Mouse (Mus musculus) right cerebral cortex, postnatal 4 days (tissue): Measurements from ENCODE around the gene Prickle1.

ENCODE experiments used
- DNase-seq: peaks from one replicate; pipeline ENCODE4 v3.0.0-alpha.2; 2022

The Prickle1 gene

DNA sequence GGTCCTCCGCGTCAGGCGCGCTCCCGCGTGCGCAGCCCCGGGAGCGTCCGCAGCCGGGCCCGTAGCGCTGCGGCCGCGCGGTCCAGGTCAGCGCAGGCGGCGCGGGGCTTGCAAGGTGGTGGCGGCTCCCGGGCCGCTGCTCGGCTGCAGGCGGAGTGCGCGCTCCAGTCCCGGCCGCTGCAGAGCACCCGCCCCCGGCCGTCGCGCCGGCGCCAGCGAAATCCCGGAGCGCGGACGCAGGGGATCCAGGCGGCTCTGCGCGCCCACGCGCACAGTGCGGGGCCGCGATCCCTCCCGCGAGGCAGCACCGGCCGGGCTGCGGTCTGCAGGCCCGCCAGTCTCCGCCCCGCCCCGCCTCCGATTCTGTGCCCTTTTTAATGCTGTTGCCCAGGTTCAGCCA lies at the start of gene Prickle1:
Gene Prickle1, minus strand, starts transcription at position 146 of the 400 bp plus-strand sequence.
- peak; percentile 85 for DNase-seq

DNA sequence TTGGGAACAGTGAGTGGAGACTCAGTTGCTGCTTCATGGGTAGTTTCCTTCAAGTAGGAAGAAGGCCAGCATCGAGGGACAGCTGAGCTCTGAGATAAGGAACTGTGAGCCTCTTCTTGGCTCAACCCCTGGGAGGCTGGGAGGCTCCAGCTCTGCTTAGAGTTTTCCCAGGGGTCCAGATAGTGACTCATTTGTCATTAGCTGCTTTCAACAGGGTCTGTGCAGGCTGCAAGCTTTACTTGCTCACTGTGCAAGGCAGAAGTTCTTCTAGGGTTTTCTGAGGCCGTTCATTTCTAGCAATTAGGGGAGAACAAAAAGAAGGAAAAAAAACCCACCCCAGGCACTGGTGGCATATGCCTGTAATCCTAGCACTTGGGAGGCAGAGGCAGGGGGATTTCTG lies 44.5 kb upstream of the Prickle1 start:
- DNase-seq: no peak

DNA sequence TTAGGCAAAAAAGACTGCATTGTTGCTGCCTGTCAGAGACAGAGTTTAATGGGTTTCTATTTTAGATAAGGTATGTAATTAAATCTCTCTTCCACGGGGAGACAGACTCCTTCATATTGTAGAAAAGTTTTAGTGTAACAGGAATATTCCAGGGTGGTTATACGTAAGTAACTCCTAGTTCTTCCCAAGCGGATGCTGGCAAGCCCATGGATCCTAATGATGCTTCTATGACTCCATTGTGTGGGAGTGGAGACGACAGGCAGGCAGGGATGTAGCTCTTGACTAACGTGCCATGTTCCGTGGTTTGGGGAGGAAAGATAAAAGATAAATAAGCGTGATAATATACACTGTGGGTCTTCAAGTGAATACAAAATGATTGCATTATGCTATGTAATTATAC lies 41.3 kb upstream of the Prickle1 start:
- no peak for DNase-seq

DNA sequence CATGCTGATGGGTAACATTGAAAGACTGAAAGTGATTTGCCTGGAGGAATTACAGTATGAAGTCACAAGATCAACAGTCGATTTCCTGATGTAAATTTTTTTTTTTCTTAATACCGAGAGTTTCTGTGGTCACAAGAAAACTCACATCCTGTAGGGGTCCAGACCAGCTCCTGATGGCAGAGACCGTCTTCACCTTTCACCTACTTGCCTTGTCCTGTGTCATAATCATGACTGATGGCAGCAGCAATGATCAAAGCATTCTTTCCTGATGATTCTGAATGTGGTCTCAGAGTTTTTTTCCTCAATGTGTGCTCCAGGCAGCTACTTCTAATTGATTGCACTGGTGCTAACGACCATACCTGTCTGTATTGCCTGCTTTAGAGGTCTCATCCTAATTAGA lies 39.9 kb upstream of the Prickle1 start:
- no peak for DNase-seq

DNA sequence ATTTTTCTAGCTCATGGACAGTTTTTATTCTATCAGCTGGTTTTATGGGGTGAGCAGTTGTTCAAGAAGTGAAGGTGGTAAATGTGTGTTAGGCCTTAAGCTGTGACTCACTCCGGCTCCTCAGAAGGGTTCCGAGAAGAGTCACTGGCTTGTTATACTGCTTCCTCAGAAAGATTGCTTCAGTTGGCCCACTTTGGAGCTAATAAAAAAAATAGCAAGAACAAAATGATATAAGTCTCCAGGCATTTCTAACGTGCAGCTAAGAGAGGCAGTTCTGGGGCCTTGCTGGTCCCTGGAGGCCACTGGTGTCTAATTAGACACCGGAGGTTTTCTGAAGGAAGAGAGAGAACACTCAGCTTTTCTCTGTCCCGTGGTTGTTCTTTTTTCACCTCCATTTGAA lies 38.8 kb upstream of the Prickle1 start:
- no peak for DNase-seq

DNA sequence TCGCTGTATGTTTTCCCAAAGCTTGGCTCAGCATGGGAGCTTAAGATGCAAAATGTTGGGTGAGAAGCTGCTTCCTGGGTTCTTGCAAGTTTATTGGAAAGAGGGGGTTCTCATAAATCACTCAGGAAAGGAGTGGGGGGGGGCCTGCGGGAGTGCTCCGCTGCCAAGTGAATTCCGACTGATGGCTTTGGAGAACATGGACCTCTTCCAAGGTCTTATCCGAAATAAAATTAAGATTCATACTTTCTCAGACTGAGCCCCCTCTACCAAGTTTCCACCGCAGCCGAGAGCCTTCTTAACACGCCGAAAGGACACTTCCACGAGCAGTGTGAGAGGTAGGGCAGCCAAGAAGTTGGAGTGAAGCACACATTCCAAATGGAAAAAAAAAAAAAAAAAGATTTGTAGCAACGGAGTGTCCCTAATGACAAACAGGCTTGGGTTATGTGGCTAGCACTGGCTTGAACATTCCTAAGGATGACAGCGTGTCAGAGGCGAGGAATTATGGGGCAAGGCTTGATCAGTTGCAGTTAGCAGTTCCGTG lies 34.4 kb upstream of the Prickle1 start:
- no peak for DNase-seq

DNA sequence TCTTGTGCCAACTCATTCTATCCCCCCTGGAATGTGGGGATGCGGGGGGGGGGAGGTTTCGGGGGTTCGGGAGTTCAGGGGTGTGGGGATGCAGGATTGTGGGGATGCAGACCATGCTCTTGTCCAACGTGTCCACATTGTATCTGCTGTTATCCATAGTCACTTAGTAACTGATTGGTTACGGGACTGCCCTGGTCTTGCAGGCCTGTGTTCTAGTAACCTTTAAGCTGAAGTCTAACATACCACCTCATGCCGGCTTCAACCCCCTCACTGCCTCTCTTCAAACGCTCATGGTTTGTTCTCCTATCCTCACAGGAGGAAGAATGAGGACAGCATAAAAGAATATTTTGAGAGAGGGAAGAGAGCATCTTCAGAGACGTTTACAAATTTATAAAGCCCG lies 33.5 kb upstream of the Prickle1 start:
- no peak for DNase-seq

DNA sequence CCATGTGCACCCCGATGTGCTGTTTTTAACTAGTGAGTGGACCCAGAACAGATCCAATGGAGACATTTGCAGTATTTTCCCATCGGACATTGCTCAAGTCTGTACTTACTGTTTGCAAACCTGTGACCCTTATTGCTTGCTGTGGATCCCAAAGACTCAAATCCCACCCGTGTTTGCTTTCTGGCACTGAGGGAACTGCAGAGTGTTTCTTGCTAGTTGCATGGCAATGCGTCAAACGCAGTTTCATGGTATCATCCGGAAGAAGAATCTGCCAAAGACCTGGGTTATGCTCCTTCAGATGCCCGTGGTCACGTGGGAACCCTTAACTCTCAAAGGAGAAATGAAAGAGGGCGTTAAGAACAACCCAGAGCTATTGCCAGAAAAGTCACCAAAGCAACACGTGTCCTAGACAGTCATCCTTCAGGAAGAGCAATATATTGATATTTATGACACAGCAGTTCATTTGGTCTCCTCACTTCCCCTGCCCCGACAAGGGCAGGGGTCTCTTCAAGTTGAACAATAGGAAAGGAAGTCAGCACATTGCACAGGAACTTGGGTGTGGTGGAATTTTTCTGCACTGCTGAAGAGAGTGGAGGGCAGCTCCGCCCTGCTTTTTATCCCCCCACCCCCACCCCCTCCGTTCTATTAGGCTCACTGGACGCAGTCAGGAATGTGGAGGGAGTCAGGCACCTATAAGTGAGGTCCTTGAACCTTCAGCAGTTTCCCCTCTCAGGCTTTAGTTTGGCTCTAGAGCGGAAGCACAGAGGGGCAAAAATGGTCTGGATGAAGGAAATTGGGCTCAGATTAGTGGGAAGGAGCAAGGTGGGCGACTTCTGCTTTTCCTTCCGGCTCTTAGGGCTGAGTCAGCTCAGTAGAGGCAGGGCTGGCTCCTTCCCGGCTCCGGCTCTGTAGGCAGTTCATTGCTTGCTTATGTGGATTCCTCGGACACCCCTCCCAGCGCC lies 32.4 kb upstream of the Prickle1 start:
- no peak for DNase-seq

DNA sequence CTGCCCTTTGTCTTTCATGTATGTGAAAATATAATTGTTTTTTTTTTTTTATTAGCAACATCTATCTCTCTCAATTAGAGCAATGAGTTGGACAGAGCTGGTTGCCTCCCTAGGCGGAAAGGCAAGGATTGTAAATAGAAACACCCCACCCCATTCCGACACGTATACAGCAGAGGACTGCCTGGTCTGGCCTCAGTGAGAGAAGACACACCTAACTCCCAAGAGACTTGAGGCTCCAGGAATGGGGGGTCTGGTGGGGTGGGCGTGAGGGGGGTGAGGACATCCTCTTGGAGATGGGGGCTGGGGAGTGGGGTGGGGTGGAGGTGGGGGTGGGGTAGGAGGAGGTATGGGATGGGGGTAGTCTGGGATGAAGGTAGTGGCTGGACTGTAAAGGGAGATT lies 23.9 kb upstream of the Prickle1 start:
- no peak for DNase-seq

DNA sequence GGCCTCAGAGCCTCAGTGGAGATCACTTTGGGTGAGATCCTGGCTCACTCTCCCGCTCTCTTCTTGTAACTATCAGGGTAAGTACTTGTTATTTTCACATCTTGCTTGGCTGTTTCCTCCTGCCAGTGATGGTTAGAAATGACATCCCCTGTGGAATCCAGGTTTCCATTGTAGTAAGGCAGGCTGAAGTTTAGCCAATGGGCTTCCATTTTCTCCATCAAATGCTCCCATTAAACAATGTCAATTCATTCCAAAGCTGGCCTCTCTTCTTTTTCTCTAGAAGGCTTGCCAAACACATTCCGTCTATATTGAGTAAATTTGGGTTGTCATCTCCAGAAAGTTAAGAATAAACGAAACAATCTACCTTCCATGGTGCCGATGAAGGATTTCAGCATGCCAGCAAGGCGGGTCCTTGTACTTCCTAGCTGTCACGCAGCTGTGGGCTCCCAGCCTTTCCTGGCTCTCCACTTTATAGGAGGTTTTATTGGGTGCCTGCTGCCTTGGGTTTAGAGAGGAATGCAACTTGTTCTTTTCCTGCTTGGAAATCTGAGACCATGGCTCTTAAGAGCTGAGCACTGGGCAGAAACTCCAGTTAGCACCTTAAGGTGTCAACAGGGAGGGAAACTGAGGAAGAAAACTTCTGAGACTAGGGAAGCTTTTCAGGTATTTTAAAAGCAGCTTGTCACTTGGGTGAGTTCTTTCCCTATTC lies 22.9 kb upstream of the Prickle1 start:
- no peak for DNase-seq

DNA sequence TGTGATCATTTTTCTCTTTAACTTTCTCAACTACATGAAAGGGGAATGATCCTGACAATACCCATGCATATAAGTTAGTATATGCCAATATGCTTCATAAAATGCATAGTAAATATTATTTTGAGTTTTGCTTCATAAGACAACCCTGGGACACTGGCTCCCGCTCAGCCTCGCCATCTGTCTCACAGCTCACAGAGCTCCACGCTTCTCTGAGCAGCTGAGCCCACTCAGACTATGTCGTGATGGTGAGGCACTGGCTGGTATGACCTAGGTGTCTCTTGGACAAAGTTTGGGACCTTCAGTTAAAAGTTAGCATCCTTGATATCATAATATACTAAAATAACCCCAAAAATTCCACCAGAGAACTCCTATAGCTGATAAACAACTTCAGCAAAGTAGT lies 20.6 kb upstream of the Prickle1 start:
- no peak for DNase-seq

DNA sequence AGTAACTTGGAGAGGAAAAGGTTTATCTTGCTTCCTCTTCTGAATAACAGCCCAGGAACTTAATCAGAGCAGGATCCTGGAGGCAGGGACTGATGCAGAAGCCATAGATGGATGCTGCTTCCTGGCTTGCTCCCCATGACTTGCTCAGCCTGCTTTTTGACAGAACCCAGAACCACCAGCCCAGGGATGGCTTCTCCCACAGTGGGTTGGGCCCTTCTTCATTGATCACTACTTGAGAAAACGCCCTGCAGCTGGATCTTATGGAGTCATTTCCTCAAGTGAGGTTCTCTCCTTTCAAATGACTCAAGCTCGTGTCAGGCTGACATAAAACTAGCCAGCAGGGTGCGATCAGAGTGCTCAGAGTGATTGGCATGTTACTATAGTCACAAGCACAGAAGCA lies 19.3 kb upstream of the Prickle1 start:
- DNase-seq: no peak

DNA sequence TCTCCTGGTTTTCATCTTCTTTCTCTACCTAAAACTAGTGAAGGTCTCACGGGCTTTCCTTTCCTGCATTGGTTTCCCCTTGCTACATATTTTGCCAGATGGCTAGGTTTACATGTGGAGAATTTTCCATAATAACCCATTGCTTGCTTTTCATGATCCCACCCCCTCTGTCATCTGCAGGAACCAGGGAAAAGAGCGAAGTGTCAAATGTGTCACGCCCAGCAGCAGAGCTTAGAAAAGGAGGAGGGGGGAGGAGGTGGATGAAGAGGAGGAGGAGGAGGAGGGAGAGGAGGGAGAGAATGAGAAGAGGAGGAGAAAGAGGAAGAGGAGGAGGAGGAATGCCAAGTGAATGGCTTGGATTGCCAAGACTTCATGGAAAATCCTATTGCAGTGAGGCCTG lies 17.9 kb upstream of the Prickle1 start:
- DNase-seq: no peak

DNA sequence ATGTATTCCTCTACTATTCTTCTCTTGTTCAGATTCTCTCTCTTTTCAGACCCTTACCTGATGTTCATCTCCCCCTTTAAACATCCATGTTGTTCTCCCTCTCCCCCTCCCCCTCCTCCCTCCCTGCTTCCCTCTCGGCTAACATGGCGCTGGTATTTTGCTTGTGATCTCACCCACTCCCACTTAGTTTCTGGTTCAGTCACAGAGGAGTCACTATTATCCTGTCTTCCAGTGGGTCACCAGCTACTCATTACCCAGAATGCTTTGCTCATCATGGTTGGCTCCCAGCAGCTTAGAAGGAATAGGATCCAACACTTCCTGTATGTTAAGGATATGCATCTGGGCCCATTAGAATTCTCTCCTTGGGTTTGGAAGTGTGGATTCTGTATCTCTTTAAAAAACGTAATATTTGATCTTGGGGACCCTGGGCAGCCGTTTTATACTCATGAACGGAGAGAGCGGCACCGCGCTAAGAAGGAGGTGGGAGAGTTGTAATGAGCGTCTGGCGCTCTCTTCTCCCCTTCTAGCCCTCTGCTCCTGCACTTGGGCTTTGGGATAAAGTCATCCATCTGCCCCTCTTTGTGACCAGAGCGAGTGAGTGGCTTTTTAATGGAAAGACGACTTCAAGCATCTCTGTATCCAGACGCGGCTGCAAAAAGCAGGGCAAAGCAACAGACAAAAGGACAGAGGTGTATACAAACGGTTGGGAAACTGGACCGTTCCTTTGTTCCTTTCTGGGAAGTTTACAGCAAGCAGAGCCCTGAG lies 16.0 kb upstream of the Prickle1 start:
- no peak for DNase-seq

DNA sequence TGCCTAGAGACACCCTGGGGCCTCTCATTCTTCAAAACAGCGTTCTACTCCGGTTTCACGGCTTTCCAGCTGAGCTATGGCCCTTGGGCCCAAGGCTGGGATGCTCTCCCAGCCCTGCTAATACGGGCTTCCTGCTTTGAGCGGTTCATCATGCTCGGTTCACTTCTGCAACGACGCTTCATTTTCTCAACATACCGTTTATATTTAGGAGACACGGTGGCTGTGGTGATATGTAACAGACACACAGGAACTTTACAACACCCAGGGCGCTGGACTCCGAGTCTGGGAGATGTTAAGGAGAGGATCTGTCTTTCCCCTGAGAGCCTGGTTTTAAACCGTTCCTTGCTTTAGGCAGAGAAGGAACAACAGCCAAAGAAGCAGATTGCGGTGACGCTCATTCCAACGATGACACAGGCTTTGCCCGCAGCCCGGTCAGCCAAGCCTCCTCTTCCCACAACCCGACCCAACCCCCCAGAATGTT lies 15.1 kb upstream of the Prickle1 start:
- DNase-seq: no peak

DNA sequence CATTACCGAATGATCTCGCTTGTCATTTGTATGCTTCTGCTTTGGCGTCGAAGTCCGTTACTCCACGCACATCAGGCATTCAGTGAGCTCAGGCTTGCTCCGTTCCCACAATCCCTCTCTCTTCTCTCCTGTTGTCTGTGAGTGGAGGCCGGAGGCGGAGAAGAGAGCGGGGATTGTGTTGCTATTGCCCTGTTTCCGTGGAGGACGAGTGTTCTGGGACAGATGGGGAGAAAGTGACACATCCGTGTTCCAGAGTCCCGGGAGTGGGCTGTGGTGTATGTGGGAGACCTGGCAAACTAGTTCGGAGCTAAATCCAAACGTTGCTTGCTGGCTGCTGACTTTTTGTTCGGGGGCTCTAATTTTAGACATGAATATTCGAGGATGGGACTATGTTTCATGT lies 14.6 kb upstream of the Prickle1 start:
- DNase-seq: no peak

DNA sequence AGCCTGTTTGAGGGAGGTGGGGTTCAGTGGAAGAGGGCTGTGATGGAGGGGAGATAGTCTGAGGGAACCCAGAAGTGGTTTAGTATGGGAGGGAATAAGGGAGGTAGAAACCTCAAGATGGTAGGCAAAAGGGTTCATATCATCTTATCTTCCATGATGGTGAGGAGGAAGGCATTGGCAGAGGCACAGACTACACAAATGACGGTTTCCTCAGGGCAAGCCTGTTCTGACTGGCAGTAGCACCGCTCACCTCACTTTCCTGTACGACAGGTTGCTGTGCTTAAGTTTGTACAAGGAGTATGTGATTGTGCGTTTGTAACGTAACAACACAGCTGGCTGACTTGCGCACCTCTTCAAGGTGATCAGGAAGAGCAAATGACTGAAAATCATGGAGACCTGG lies 7.2 kb upstream of the Prickle1 start:
- no peak for DNase-seq

DNA sequence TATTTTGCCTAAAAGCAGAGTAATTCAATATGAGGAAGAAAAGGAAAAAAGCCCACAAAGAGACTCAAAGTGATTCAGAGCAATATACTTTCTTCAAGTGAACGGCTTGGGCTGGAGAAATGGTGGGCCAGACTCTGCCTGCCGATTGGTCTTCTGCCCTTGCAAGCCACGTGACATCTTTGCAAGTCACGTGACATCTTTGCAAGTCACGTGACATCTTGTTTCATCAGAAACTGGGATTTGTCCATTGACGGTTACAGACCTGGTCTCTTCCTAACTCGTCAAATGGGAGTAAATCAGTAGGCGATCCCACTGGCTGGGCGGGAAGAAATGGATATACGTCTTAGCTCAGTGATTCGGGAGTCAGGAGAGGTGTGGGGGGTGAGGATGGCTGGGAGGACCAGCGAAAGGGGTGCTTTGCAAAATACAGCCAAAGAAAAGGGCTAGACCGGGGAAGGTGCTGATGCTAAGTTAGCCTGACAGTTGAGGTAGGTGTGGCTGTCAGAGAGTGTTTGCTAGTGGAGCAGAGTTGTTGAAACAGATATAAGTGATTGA lies 5.8 kb upstream of the Prickle1 start:
- DNase-seq: no peak

DNA sequence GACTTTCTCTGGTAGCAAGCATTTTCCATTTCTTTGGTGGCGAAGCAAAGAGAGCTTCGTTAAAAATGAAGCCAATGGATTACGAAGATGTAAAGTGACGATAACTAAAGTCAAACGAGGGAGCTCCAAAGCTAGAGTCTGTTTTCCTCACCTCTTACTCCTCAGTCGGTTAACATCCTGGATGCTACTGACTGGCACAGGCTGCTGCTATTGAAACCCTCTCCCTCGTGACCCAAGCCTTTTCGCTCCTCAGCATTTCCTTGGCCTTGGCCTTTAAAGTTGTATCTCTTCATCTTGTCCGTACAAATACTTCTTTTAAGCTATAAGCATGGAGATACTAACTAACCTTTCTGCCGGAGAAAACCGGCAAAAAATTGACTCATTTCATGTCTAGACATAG lies 1.3 kb upstream of the Prickle1 start:
- no peak for DNase-seq

DNA sequence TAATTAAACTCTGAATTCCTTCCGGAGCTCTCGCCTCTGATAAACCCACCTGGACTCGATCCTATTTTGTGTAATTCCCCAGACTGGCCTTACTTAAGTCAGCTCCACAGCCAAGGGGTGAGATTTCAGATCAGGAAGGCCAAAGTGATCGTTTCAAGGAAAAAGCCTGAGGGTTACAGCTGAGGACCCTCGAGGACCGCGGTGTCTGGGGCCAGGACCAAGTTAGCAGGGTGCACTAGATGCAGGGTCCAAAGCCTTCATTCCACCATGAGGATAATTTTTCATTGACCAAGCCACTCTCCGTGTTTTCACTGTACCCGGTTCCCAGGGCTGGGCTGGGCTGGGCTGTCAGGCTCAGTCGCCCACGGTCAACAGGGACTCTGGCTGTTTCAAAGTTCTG lies 594 bp upstream of the Prickle1 start:
- DNase-seq: peak; percentile 53

DNA sequence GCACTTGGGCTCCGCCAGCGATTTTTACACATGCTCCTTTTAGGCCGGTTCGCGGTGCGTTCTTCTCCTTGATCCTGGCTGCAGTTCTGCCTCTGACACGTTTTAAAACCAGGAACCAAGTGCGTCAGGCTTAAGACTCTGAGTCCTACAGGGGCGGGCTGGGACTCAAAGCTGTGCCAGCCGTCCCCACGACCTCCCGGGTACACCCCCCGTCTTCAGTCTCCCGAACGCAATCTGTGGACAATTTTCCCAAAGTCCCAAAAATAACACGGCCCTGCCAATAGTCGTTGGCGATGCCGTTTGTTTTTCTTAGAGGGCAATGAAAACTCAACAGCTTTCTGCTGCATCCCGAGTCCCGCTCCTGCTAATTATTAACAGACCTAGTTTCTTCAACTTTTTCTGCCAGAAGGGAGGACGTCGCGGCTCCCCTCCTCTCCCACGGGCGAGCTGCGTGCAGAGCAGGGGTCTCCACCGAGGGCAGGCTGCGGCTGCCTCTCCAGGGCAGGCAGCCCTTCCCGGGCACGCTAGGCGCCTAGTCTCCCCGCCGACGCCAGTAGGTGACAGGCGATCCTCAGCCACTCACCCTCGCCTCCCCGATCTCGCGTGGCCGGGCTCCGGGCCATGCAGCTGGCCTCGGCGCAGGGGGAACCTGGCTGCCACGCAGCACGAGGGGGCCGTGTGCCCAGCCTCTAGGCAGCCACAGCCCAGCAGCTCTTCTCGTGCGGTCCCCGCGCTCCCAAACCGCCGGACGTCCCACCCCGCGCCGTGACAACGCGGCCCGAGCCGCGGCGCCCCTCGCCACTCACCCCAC lies 598 bp downstream of the Prickle1 start:
- DNase-seq: peak; percentile 53
